Mouse (Mus musculus) stomach, postnatal 0 days (tissue): Measurements from ENCODE around the gene St8sia4. TPM values are rescaled to one million over a fixed set of nuclear protein-coding genes. Genes with fewer than 3 reads are reported as not detected.

Source experiments
- ATAC-seq: fragments of 200-750 bp; cut with Nextera tagmentation; 2 replicates; pipeline ENCODE4 v1.8.0; 2017; ENCODE audit not compliant: low FRiP score, low TSS enrichment
- DNase-seq: peaks from one replicate; pipeline ENCODE4 v3.0.0-alpha.2; 2016; ENCODE audit warnings: low spot score
- H3K27ac ChIP-seq: fragments of 300-500 bp; sonication (generic); replicated peaks from 2 replicates; pipeline ENCODE4 v1.5.1; 2014; ENCODE audit warnings: mild to moderate bottlenecking, control low read depth
- H3K27me3 ChIP-seq: fragments of 300-500 bp; sonication (generic); 2 replicates; pipeline ENCODE4 v1.6.1; 2014; ENCODE audit warnings: low read length; ENCODE audit not compliant: control insufficient read depth, insufficient read depth
- H3K36me3 ChIP-seq: fragments of 300-500 bp; sonication (generic); 2 replicates; pipeline ENCODE4 v1.6.1; 2014; ENCODE audit warnings: low read length, mixed read lengths; ENCODE audit not compliant: control insufficient read depth, insufficient read depth
- H3K4me1 ChIP-seq: fragments of 300-500 bp; sonication (generic); replicated peaks from 2 replicates; pipeline ENCODE4 v1.6.1; 2014; ENCODE audit warnings: antibody characterized with exemption; ENCODE audit not compliant: control insufficient read depth, insufficient read depth
- H3K4me2 ChIP-seq: fragments of 300-500 bp; sonication (generic); replicated peaks from 2 replicates; pipeline ENCODE4 v1.6.1; 2014; ENCODE audit warnings: low read depth, mild to moderate bottlenecking, control low read depth, moderate library complexity
- H3K4me3 ChIP-seq: fragments of 300-500 bp; sonication (generic); 2 replicates; pipeline ENCODE4 v1.5.1; 2014; ENCODE audit warnings: low read depth, low read length, control low read depth
- H3K9ac ChIP-seq: fragments of 300-500 bp; sonication (generic); 2 replicates; pipeline ENCODE4 v1.6.1; 2014; ENCODE audit warnings: mild to moderate bottlenecking, low read length, control low read depth, mixed read lengths
- H3K9me3 ChIP-seq: fragments of 300-500 bp; sonication (generic); 2 replicates; pipeline ENCODE4 v1.6.1; 2016; ENCODE audit warnings: low read length; ENCODE audit not compliant: control insufficient read depth
- CTCF ChIP-seq: IDR thresholded peaks from 2 replicates; pipeline ENCODE4 v1.5.1; 2016; ENCODE audit warnings: antibody characterized with exemption, low read depth, mild to moderate bottlenecking, moderate library complexity
- EP300 ChIP-seq: optimal IDR thresholded peaks from 2 replicates; pipeline ENCODE3; 2016; ENCODE audit warnings: antibody characterized with exemption
- WGBS: fragments of 180-500 bp; shearing (Covaris S2); extraction: QIAGEN DNeasy Blood & Tissue Kit; methylation state at CpG from one replicate; pipeline ENCODE4 v1.1.7; 2014; 5-methylcytosine and 5-hydroxymethylcytosine counted together
- polyA plus RNA-seq: library from polyadenylated mRNA; unstranded; fragments of >200 nt; fragmentation: Nextera tagmentation; extraction: Ambion mirVana; gene quantifications from 2 replicates; pipeline ENCODE4 v1.2.1, GENCODE M21; 2015

The St8sia4 gene
- polyA plus RNA-seq, 1 experiment from 2014 or later: 1.7 TPM

- Histone ChIP-seq H3K36me3 (no peaks in the 10 kb centered on the region), H3K4me2 (peak overlapping the region; percentile 86), H3K9ac (0 out of 2 replicates have a peak overlapping the region, but pooled peaks have one; percentile 47), H3K27ac (0 out of 2 replicates have a peak overlapping the region, but pooled peaks have one; percentile 24), H3K27me3 (no peaks in the 10 kb centered on the region), H3K4me1 (peaks cover 2% of the 10 kb centered on the region; the same call in 1 of the 2 replicates), H3K4me3 (peak overlapping the region; percentile 54), H3K9me3 (no peaks in the 10 kb centered on the region)
- WGBS: 0% methylated on average over 14 of the region's 14 CpGs
- ATAC-seq (no peak), DNase-seq (no peak)
- no peak for TF ChIP-seq EP300
- no peak for TF ChIP-seq CTCF
Measured at GRCm38 (mm10) chr1:95666541-95667320, 640 bp downstream of the St8sia4 start.

GRCm38 (mm10) chr1:95665951-95666484 is 1.4 kb downstream of the St8sia4 start:
- H3K36me3 ChIP-seq: no peaks in the 10 kb centered on the region
- no peak overlapping the region for H3K9ac ChIP-seq
- WGBS: 1% methylated on average over 17 of the region's 17 CpGs
- ATAC-seq (no peak), DNase-seq (no peak)
- no peaks in the 10 kb centered on the region for H3K9me3 ChIP-seq
- TF ChIP-seq EP300: no peak
- no peak for TF ChIP-seq CTCF
- H3K4me2 ChIP-seq: peak overlapping the region; percentile 86
- H3K4me3 ChIP-seq: peak overlapping the region; percentile 54
- H3K27ac ChIP-seq: no peak overlapping the region
- H3K4me1 ChIP-seq: peaks cover 2% of the 10 kb centered on the region; the same call in 1 of the 2 replicates
- no peaks in the 10 kb centered on the region for H3K27me3 ChIP-seq

GRCm38 (mm10) chr1:95664969-95665702 is 2.2 kb downstream of the St8sia4 start:
- H3K9ac ChIP-seq: no peak overlapping the region; the same call in 1 of the 2 replicates

GRCm38 (mm10) chr1:95664321-95664825 is 3.0 kb downstream of the St8sia4 start:
- TF ChIP-seq EP300: no peak
- no peak; the same call in 1 of the 2 replicates for TF ChIP-seq CTCF
- Histone ChIP-seq H3K36me3 (no peaks in the 10 kb centered on the region), H3K9ac (no peak overlapping the region), H3K27ac (no peak overlapping the region), H3K27me3 (no peaks in the 10 kb centered on the region), H3K4me1 (peaks cover 2% of the 10 kb centered on the region; the same call in 1 of the 2 replicates), H3K4me2 (no peak overlapping the region; the same call in 1 of the 2 replicates), H3K4me3 (no peak overlapping the region), H3K9me3 (no peaks in the 10 kb centered on the region)
- ATAC-seq: no peak
- 31% methylated on average over 4 of the region's 4 CpGs for WGBS
- no peak for DNase-seq

More at GRCm38 (mm10) chr1:95664969-95665702, 2.2 kb downstream of the St8sia4 start:
- H3K4me1 ChIP-seq: peaks cover 2% of the 10 kb centered on the region; the same call in 1 of the 2 replicates
- no peaks in the 10 kb centered on the region for H3K9me3 ChIP-seq
- peak overlapping the region; percentile 30 for H3K27ac ChIP-seq
- TF ChIP-seq EP300 (no peak), CTCF (no peak)
- no peaks in the 10 kb centered on the region for H3K36me3 ChIP-seq
- ATAC-seq: no peak
- peak overlapping the region; percentile 54 for H3K4me3 ChIP-seq
- peak overlapping the region; percentile 86 for H3K4me2 ChIP-seq
- DNase-seq: peak; percentile 15
- no peaks in the 10 kb centered on the region for H3K27me3 ChIP-seq
- WGBS: 15% methylated on average over 22 of the region's 22 CpGs

- no peaks in the 10 kb centered on the region for H3K36me3 ChIP-seq
- H3K9ac ChIP-seq: no peak overlapping the region
- no peaks in the 10 kb centered on the region for H3K9me3 ChIP-seq
- WGBS: 70% methylated on average over 5 of the region's 5 CpGs
- H3K4me3 ChIP-seq: no peak overlapping the region
- no peak for ATAC-seq
- no peak for DNase-seq
- H3K27me3 ChIP-seq: no peaks in the 10 kb centered on the region
- H3K4me1 ChIP-seq: no peaks in the 10 kb centered on the region
- no peak overlapping the region for H3K4me2 ChIP-seq
- H3K27ac ChIP-seq: no peak overlapping the region
- TF ChIP-seq EP300 (no peak), CTCF (no peak)
Measured at GRCm38 (mm10) chr1:95657051-95657668, 10.2 kb downstream of the St8sia4 start.
